Mouse (Mus musculus): Measurements from ENCODE around the gene Slc25a12. TPM values are rescaled to one million over a fixed set of nuclear protein-coding genes. Genes with fewer than 3 reads are reported as not detected.

Gene Slc25a12
- total and polyA plus RNA-seq, 2 experiments from 2014 or later, result 120 to 142 TPM

GRCm38 (mm10) chr2:71336631-71337030, 30.9 kb downstream of the Slc25a12 start:
- no peak overlapping the region for H3K4me3 ChIP-seq (ENCODE audit: low read depth, low read length)
- peaks cover 20% of the 10 kb centered on the region for H3K36me3 ChIP-seq (ENCODE audit: insufficient read depth, low read length)
- no peaks in the 10 kb centered on the region for H3K27me3 ChIP-seq (ENCODE audit: insufficient read depth, low read length)
- no peaks in the 10 kb centered on the region for H3K9me3 ChIP-seq (ENCODE audit: low read length)
- DNase-seq (ENCODE audit: low spot score) (no peak), ATAC-seq (ENCODE audit: low FRiP score) (no peak)
- 95% methylated on average over 6 of the region's 6 CpGs for WGBS
- no peak overlapping the region for H3K4me2 ChIP-seq (ENCODE audit: low read depth, low read length, poor library complexity, severe bottlenecking)
- no peak overlapping the region for H3K9ac ChIP-seq (replicated peaks; ENCODE audit: low read length, poor library complexity, severe bottlenecking)
- H3K27ac ChIP-seq (ENCODE audit: low read depth, low read length), result no peak overlapping the region
- no peaks in the 10 kb centered on the region for H3K4me1 ChIP-seq (ENCODE audit: insufficient read depth, low read length)
- no peak for TF ChIP-seq CTCF (IDR thresholded peaks at IDR 0.05)

GRCm38 (mm10) chr2:71336209-71336608, 31.3 kb downstream of the Slc25a12 start:
- H3K27me3 ChIP-seq (ENCODE audit: insufficient read depth, low read length), result no peaks in the 10 kb centered on the region
- H3K36me3 ChIP-seq (ENCODE audit: insufficient read depth, low read length), result peaks cover 20% of the 10 kb centered on the region
- DNase-seq (ENCODE audit: low spot score), result no peak
- no peak overlapping the region for H3K27ac ChIP-seq (ENCODE audit: low read depth, low read length)
- WGBS, result 85% methylated on average over 5 of the region's 6 CpGs
- H3K9me3 ChIP-seq (ENCODE audit: low read length), result no peaks in the 10 kb centered on the region
- H3K4me2 ChIP-seq (ENCODE audit: low read depth, low read length, poor library complexity, severe bottlenecking), result no peak overlapping the region
- H3K4me3 ChIP-seq (ENCODE audit: low read depth, low read length), result no peak overlapping the region
- no peak for TF ChIP-seq CTCF (IDR thresholded peaks at IDR 0.05)
- ATAC-seq (ENCODE audit: low FRiP score), result no peak
- H3K9ac ChIP-seq (replicated peaks; ENCODE audit: low read length, poor library complexity, severe bottlenecking), result no peak overlapping the region
- no peaks in the 10 kb centered on the region for H3K4me1 ChIP-seq (ENCODE audit: insufficient read depth, low read length)

- no peaks in the 10 kb centered on the region for H3K4me1 ChIP-seq (ENCODE audit: insufficient read depth, low read length)
- H3K4me2 ChIP-seq (ENCODE audit: low read depth, low read length, poor library complexity, severe bottlenecking), result no peak overlapping the region
- no peak overlapping the region for H3K4me3 ChIP-seq (ENCODE audit: low read depth, low read length)
- no peak for DNase-seq (ENCODE audit: low spot score)
- no peaks in the 10 kb centered on the region for H3K27me3 ChIP-seq (ENCODE audit: insufficient read depth, low read length)
- H3K9ac ChIP-seq (replicated peaks; ENCODE audit: low read length, poor library complexity, severe bottlenecking), result no peak overlapping the region
- no peak overlapping the region for H3K27ac ChIP-seq (ENCODE audit: low read depth, low read length)
- TF ChIP-seq CTCF (IDR thresholded peaks at IDR 0.05), result no peak
- no peak for ATAC-seq (ENCODE audit: low FRiP score)
- WGBS, result 91% methylated on average over 22 of the region's 22 CpGs
- peaks cover 20% of the 10 kb centered on the region for H3K36me3 ChIP-seq (ENCODE audit: insufficient read depth, low read length)
- no peaks in the 10 kb centered on the region for H3K9me3 ChIP-seq (ENCODE audit: low read length)
These were observed 33.3 kb downstream of the Slc25a12 start for GRCm38 (mm10) chr2:71333986-71334822.

- Histone ChIP-seq H3K27ac (ENCODE audit: low read depth, low read length) (no peak overlapping the region), H3K36me3 (ENCODE audit: insufficient read depth, low read length) (peaks cover 22% of the 10 kb centered on the region), H3K27me3 (ENCODE audit: insufficient read depth, low read length) (no peaks in the 10 kb centered on the region), H3K9ac (replicated peaks; ENCODE audit: low read length, poor library complexity, severe bottlenecking) (no peak overlapping the region), H3K4me2 (ENCODE audit: low read depth, low read length, poor library complexity, severe bottlenecking) (no peak overlapping the region), H3K4me3 (ENCODE audit: low read depth, low read length) (no peak overlapping the region), H3K4me1 (ENCODE audit: insufficient read depth, low read length) (no peaks in the 10 kb centered on the region), H3K9me3 (ENCODE audit: low read length) (no peaks in the 10 kb centered on the region)
- ATAC-seq (ENCODE audit: low FRiP score) (no peak), DNase-seq (ENCODE audit: low spot score) (peak; percentile 58)
- no peak for TF ChIP-seq CTCF (IDR thresholded peaks at IDR 0.05)
- WGBS, result 80% methylated on average over 3 of the region's 3 CpGs
These were observed 37.8 kb downstream of the Slc25a12 start for GRCm38 (mm10) chr2:71329761-71330160.

GRCm38 (mm10) chr2:71328391-71329160, 39.0 kb downstream of the Slc25a12 start:
- no peaks in the 10 kb centered on the region for H3K4me1 ChIP-seq (ENCODE audit: insufficient read depth, low read length)
- H3K4me3 ChIP-seq (ENCODE audit: low read depth, low read length), result no peak overlapping the region
- ATAC-seq (ENCODE audit: low FRiP score), result no peak
- DNase-seq (ENCODE audit: low spot score), result no peak
- H3K27me3 ChIP-seq (ENCODE audit: insufficient read depth, low read length), result no peaks in the 10 kb centered on the region
- peaks cover 25% of the 10 kb centered on the region for H3K36me3 ChIP-seq (ENCODE audit: insufficient read depth, low read length)
- no peak overlapping the region for H3K4me2 ChIP-seq (ENCODE audit: low read depth, low read length, poor library complexity, severe bottlenecking)
- WGBS, result 62% methylated on average over 15 of the region's 15 CpGs
- no peak overlapping the region for H3K27ac ChIP-seq (ENCODE audit: low read depth, low read length)
- H3K9me3 ChIP-seq (ENCODE audit: low read length), result no peaks in the 10 kb centered on the region
- no peak for TF ChIP-seq CTCF (IDR thresholded peaks at IDR 0.05)
- no peak overlapping the region for H3K9ac ChIP-seq (replicated peaks; ENCODE audit: low read length, poor library complexity, severe bottlenecking)

GRCm38 (mm10) chr2:71327715-71328114, 39.8 kb downstream of the Slc25a12 start:
- H3K4me1 ChIP-seq (ENCODE audit: insufficient read depth, low read length), result no peaks in the 10 kb centered on the region
- no peaks in the 10 kb centered on the region for H3K27me3 ChIP-seq (ENCODE audit: insufficient read depth, low read length)
- H3K4me3 ChIP-seq (ENCODE audit: low read depth, low read length), result no peak overlapping the region
- no peak for ATAC-seq (ENCODE audit: low FRiP score)
- no peak overlapping the region for H3K27ac ChIP-seq (ENCODE audit: low read depth, low read length)
- 78% methylated on average over 2 of the region's 2 CpGs for WGBS
- DNase-seq (ENCODE audit: low spot score), result no peak
- no peak for TF ChIP-seq CTCF (IDR thresholded peaks at IDR 0.05)
- no peak overlapping the region for H3K4me2 ChIP-seq (ENCODE audit: low read depth, low read length, poor library complexity, severe bottlenecking)
- peaks cover 22% of the 10 kb centered on the region for H3K36me3 ChIP-seq (ENCODE audit: insufficient read depth, low read length)
- H3K9ac ChIP-seq (replicated peaks; ENCODE audit: low read length, poor library complexity, severe bottlenecking), result no peak overlapping the region
- H3K9me3 ChIP-seq (ENCODE audit: low read length), result no peaks in the 10 kb centered on the region
